Mouse (Mus musculus) bone marrow, adult 2 months (tissue): ENCODE results near the gene Grip1.

Experiments
- CTCF ChIP-seq: fragments of 200-500 bp; IDR thresholded peaks from 2 replicates; pipeline ENCODE4 v1.5.1; 2011; ENCODE audit warnings: low read length, control low read depth; ENCODE audit not compliant: control insufficient read depth, insufficient read depth
- POLR2A ChIP-seq: fragments of 200-500 bp; IDR thresholded peaks from 2 replicates; pipeline ENCODE4 v1.6.1; 2011; ENCODE audit warnings: low read depth, mild to moderate bottlenecking, control low read depth, low read length, borderline replicate concordance; ENCODE audit not compliant: control insufficient read depth

DNA sequence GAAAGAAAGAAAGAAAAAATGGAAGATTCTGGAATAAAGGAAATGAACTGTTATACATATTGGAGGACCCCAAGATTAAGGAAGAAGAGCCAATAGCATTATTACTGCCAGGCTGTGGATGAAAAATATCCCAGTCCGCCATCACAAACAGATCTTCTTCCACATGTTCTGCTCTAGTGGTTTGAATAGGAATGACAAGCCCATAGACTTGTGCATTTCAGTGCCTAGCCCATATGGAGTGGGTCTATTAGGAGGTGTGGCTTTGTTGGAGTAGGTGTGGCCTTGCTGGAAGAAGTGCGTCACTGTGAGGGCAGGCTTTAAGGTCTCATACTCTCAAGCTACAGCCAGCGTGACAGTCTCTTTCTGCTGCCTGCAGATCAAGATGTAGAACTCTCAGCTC is 670.1 kb downstream of the Grip1 start:
- TF ChIP-seq CTCF, result no peak
- no peak for TF ChIP-seq POLR2A
